Mouse (Mus musculus): Measurements from ENCODE around the gene Dusp9. TPM values are rescaled to one million over a fixed set of nuclear protein-coding genes. Genes with fewer than 3 reads are reported as not detected.

The Dusp9 gene
- total RNA-seq, 1 experiment, result 197 TPM

- H3K36me3 ChIP-seq (ENCODE audit: control insufficient read depth, insufficient read depth, low read length, poor library complexity, severe bottlenecking), result no peaks in the 10 kb centered on the region
- H3K27ac ChIP-seq (ENCODE audit: insufficient read depth, low read depth, low read length, poor library complexity, severe bottlenecking), result no peak overlapping the region
- in situ Hi-C loops (cut with MboI; ENCODE audit: low sequenced_read_pairs in 2 of 2, unreplicated experiment in 2 of 2), result no loop called here
- no peak overlapping the region for H3K9ac ChIP-seq (ENCODE audit: insufficient read depth, low read depth, low read length, poor library complexity, severe bottlenecking)
- no peak for DNase-seq (ENCODE audit: low read depth, low spot score)
- H3K4me1 ChIP-seq (ENCODE audit: control insufficient read depth in 2 of 2, insufficient read depth in 2 of 2, low read length in 2 of 2, poor library complexity in 1 of 2), result no peaks in the 10 kb centered on the region
- TF ChIP-seq MAFK (IDR thresholded peaks at IDR 0.05; ENCODE audit: insufficient read depth, low read depth, low read length) (no peak), HCFC1 (IDR thresholded peaks at IDR 0.05; ENCODE audit: borderline replicate concordance, insufficient read depth, low read length) (no peak), CHD2 (IDR thresholded peaks at IDR 0.05; ENCODE audit: low read depth, low read length) (no peak), ZC3H11A (IDR thresholded peaks at IDR 0.05; ENCODE audit: borderline replicate concordance, low read depth, low read length) (no peak), ZNF384 (IDR thresholded peaks at IDR 0.05; ENCODE audit: low read depth, low read length) (no peak)
- H3K4me3 ChIP-seq (ENCODE audit: insufficient read depth in 1 of 2, low read depth in 1 of 2, low read length in 2 of 2, poor library complexity in 1 of 2, severe bottlenecking in 1 of 2), result no peak overlapping the region
- no peaks in the 10 kb centered on the region for H3K9me3 ChIP-seq (ENCODE audit: control insufficient read depth, insufficient read depth, low read depth, low read length)
These were observed 12.2 kb upstream of the Dusp9 start for GRCm38 (mm10) chrX:73626981-73627380.

GRCm38 (mm10) chrX:73635425-73635824 lies 3.8 kb upstream of the Dusp9 start:
- TF ChIP-seq MAFK (IDR thresholded peaks at IDR 0.05; ENCODE audit: insufficient read depth, low read depth, low read length), result no peak
- TF ChIP-seq ZC3H11A (IDR thresholded peaks at IDR 0.05; ENCODE audit: borderline replicate concordance, low read depth, low read length), result no peak
- no peak for TF ChIP-seq CHD2 (IDR thresholded peaks at IDR 0.05; ENCODE audit: low read depth, low read length)
- DNase-seq (ENCODE audit: low read depth, low spot score), result no peak
- Histone ChIP-seq H3K36me3 (ENCODE audit: control insufficient read depth, insufficient read depth, low read length, poor library complexity, severe bottlenecking) (no peaks in the 10 kb centered on the region; the same call in 1 of the 2 replicates), H3K9ac (ENCODE audit: insufficient read depth, low read depth, low read length, poor library complexity, severe bottlenecking) (no peak overlapping the region), H3K27ac (ENCODE audit: insufficient read depth, low read depth, low read length, poor library complexity, severe bottlenecking) (no peak overlapping the region), H3K9me3 (ENCODE audit: control insufficient read depth, insufficient read depth, low read depth, low read length) (no peaks in the 10 kb centered on the region), H3K4me3 (ENCODE audit: insufficient read depth in 1 of 2, low read depth in 1 of 2, low read length in 2 of 2, poor library complexity in 1 of 2, severe bottlenecking in 1 of 2) (peak overlapping the region in 1 of 2 experiments; percentile 22; a peak in 1 of 4 replicates), H3K4me1 (ENCODE audit: control insufficient read depth in 2 of 2, insufficient read depth in 2 of 2, low read length in 2 of 2, poor library complexity in 1 of 2) (peaks cover 0 to 7% of the 10 kb centered on the region in 2 experiments; a peak in 2 of 4 replicates)
- in situ Hi-C loops (cut with MboI; ENCODE audit: low sequenced_read_pairs in 2 of 2, unreplicated experiment in 2 of 2), result no loop called here

- Histone ChIP-seq H3K36me3 (ENCODE audit: control insufficient read depth, insufficient read depth, low read length, poor library complexity, severe bottlenecking) (peaks cover 16% of the 10 kb centered on the region), H3K9ac (ENCODE audit: insufficient read depth, low read depth, low read length, poor library complexity, severe bottlenecking) (peak overlapping the region; percentile 53; the same call in 1 of the 2 replicates), H3K4me3 (ENCODE audit: insufficient read depth in 1 of 2, low read depth in 1 of 2, low read length in 2 of 2, poor library complexity in 1 of 2, severe bottlenecking in 1 of 2) (peak overlapping the region in 1 of 2 experiments; percentile 46; a peak in 3 of 4 replicates), H3K4me1 (ENCODE audit: control insufficient read depth in 2 of 2, insufficient read depth in 2 of 2, low read length in 2 of 2, poor library complexity in 1 of 2) (peaks cover 0 to 15% of the 10 kb centered on the region in 2 experiments; a peak in 2 of 4 replicates), H3K9me3 (ENCODE audit: control insufficient read depth, insufficient read depth, low read depth, low read length) (no peaks in the 10 kb centered on the region), H3K27ac (ENCODE audit: insufficient read depth, low read depth, low read length, poor library complexity, severe bottlenecking) (no peak overlapping the region)
- DNase-seq (ENCODE audit: low read depth, low spot score), result no peak
- in situ Hi-C loops (cut with MboI; ENCODE audit: low sequenced_read_pairs in 2 of 2, unreplicated experiment in 2 of 2), result no loop called here
- TF ChIP-seq HCFC1 (IDR thresholded peaks at IDR 0.05; ENCODE audit: borderline replicate concordance, insufficient read depth, low read length) (no peak), ZNF384 (IDR thresholded peaks at IDR 0.05; ENCODE audit: low read depth, low read length) (no peak), ZC3H11A (IDR thresholded peaks at IDR 0.05; ENCODE audit: borderline replicate concordance, low read depth, low read length) (no peak), CHD2 (IDR thresholded peaks at IDR 0.05; ENCODE audit: low read depth, low read length) (no peak), MAFK (IDR thresholded peaks at IDR 0.05; ENCODE audit: insufficient read depth, low read depth, low read length) (no peak)
These were observed 1.8 kb upstream of the Dusp9 start for GRCm38 (mm10) chrX:73637415-73637814.

GRCm38 (mm10) chrX:73639901-73640469 lies 766 bp downstream of the Dusp9 start:
- no peaks in the 10 kb centered on the region for H3K9me3 ChIP-seq (ENCODE audit: control insufficient read depth, insufficient read depth, low read depth, low read length)
- no peak for DNase-seq (ENCODE audit: low read depth, low spot score)
- peak overlapping the region; percentile 74 for H3K4me3 ChIP-seq (ENCODE audit: insufficient read depth in 1 of 2, low read depth in 1 of 2, low read length in 2 of 2, poor library complexity in 1 of 2, severe bottlenecking in 1 of 2)
- H3K4me1 ChIP-seq (ENCODE audit: control insufficient read depth in 2 of 2, insufficient read depth in 2 of 2, low read length in 2 of 2, poor library complexity in 1 of 2), result peaks cover 0 to 20% of the 10 kb centered on the region in 2 experiments; a peak in 2 of 4 replicates
- TF ChIP-seq ZNF384 (IDR thresholded peaks at IDR 0.05; ENCODE audit: low read depth, low read length) (no peak), MAFK (IDR thresholded peaks at IDR 0.05; ENCODE audit: insufficient read depth, low read depth, low read length) (no peak), HCFC1 (IDR thresholded peaks at IDR 0.05; ENCODE audit: borderline replicate concordance, insufficient read depth, low read length) (no peak), CHD2 (IDR thresholded peaks at IDR 0.05; ENCODE audit: low read depth, low read length) (no peak), ZC3H11A (IDR thresholded peaks at IDR 0.05; ENCODE audit: borderline replicate concordance, low read depth, low read length) (no peak)
- in situ Hi-C loops (cut with MboI; ENCODE audit: low sequenced_read_pairs in 2 of 2, unreplicated experiment in 2 of 2), result no loop called here
- H3K9ac ChIP-seq (ENCODE audit: insufficient read depth, low read depth, low read length, poor library complexity, severe bottlenecking), result peak overlapping the region; percentile 85
- peaks cover 20% of the 10 kb centered on the region for H3K36me3 ChIP-seq (ENCODE audit: control insufficient read depth, insufficient read depth, low read length, poor library complexity, severe bottlenecking)
- H3K27ac ChIP-seq (ENCODE audit: insufficient read depth, low read depth, low read length, poor library complexity, severe bottlenecking), result no peak overlapping the region

Data from ES-E14 (cell line).